ENCODE assay signal across 20 mouse cellular contexts in the genomic region with DNA sequence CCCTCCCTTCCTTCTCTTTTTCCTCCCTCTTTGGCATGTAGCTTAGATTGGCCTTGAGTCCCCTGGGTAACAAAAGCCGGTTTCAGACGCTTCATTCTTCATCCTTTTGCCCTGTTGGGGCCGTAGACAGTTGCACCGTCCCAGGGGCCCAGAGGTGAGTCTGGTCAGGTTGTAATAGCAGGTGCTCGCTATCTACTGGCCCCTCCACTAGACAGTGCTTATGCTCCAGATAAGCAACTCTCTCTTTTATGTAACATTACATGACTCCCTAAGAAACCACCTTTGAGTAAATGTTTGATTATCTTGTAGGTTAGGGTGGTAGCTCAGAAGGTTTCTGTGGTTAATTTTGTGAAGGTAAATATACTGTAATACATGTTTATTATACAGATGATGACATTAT. TPM values are rescaled to one million over a fixed set of nuclear protein-coding genes. Genes with fewer than 3 reads are reported as not detected.
DNase-seq lines count a peak whose midpoint lies in the region; ATAC-seq and TF ChIP-seq lines count a peak whose summit lies in the region.
"Had no signal": no experiment of that assay in that cellular context is flagged by ENCODE, and none has a peak within 500 bp of the region (broad histone marks: within the 10 kb centered on the region; RNA-seq: fewer than 3 reads in every experiment).

No protein-coding gene starts in this region.

- H3K9ac ChIP-seq in liver, embryonic 13.5 days = no peak overlapping the region
- no peak overlapping the region for H3K9ac ChIP-seq in liver, postnatal 0 days (replicated peaks)
- H3K9ac ChIP-seq: embryonic facial prominence, embryonic 12.5 days; forebrain, embryonic 13.5 days; forebrain, embryonic 15.5 days; forebrain, postnatal 0 days had no signal

- no peaks in the 10 kb centered on the region for H3K9me3 ChIP-seq in liver, embryonic 13.5 days (replicated peaks)
- no peaks in the 10 kb centered on the region for H3K9me3 ChIP-seq in liver, postnatal 0 days (ENCODE audit: low read length)
- H3K9me3 ChIP-seq: embryonic facial prominence, embryonic 10.5 days; embryonic facial prominence, embryonic 12.5 days; forebrain, embryonic 13.5 days; forebrain, embryonic 15.5 days had no signal

- peak; percentile 57; the same call in 1 of the 2 replicates for ATAC-seq in liver, embryonic 13.5 days (ENCODE audit: low read depth)
- ATAC-seq in liver, postnatal 0 days = no peak
- ATAC-seq in megakaryocyte progenitor cell, adult 5-6 weeks (replicated peaks; ENCODE audit: poor library complexity) = 0 out of 2 replicates have a peak, but pooled peaks have one; percentile 42
- ATAC-seq: activated CD4-positive, CD25-positive, alpha-beta regulatory T cell, adult 4 months; forebrain, embryonic 13.5 days; forebrain, embryonic 15.5 days; forebrain, postnatal 0 days; Patski had no signal

- no peak for TF ChIP-seq EP300 in liver, postnatal 0 days (IDR thresholded peaks at IDR 0.05; ENCODE audit: low read depth)

- peaks cover 14% of the 10 kb centered on the region for H3K4me1 ChIP-seq in liver, embryonic 13.5 days (replicated peaks)
- 0 out of 2 replicates have a peak, but pooled peaks cover 2% of the 10 kb centered on the region for H3K4me1 ChIP-seq in liver, postnatal 0 days (ENCODE audit: insufficient read depth)
- H3K4me1 ChIP-seq: embryonic facial prominence, embryonic 10.5 days; embryonic facial prominence, embryonic 12.5 days; forebrain, embryonic 13.5 days; forebrain, embryonic 15.5 days had no signal

- H3K36me3 ChIP-seq in liver, embryonic 13.5 days = 0 out of 2 replicates have a peak, but pooled peaks cover 3% of the 10 kb centered on the region
- H3K36me3 ChIP-seq in liver, postnatal 0 days (replicated peaks; ENCODE audit: insufficient read depth, low read length) = no peaks in the 10 kb centered on the region
- H3K36me3 ChIP-seq: embryonic facial prominence, embryonic 10.5 days; embryonic facial prominence, embryonic 12.5 days; forebrain, embryonic 15.5 days had no signal

- no peak for TF ChIP-seq CTCF in liver, postnatal 0 days (IDR thresholded peaks at IDR 0.05; ENCODE audit: low read depth)

- H3K27me3 ChIP-seq in liver, embryonic 13.5 days = no peaks in the 10 kb centered on the region
- H3K27me3 ChIP-seq in liver, postnatal 0 days (ENCODE audit: insufficient read depth, low read length) = no peaks in the 10 kb centered on the region
- H3K27me3 ChIP-seq: embryonic facial prominence, embryonic 12.5 days; forebrain, embryonic 13.5 days; forebrain, embryonic 15.5 days; Patski had no signal

- H3K27ac ChIP-seq in liver, embryonic 13.5 days = no peak overlapping the region
- no peak overlapping the region for H3K27ac ChIP-seq in liver, postnatal 0 days (ENCODE audit: low read depth)
- H3K27ac ChIP-seq: embryonic facial prominence, embryonic 10.5 days; embryonic facial prominence, embryonic 12.5 days; forebrain, embryonic 13.5 days; forebrain, embryonic 15.5 days had no signal

- WGBS in liver, embryonic 13.5 days (ENCODE audit: insufficient replicate concordance) = 47% methylated on average over 5 of the region's 5 CpGs
- WGBS in liver, postnatal 0 days (ENCODE audit: insufficient replicate concordance) = 60% methylated on average over 5 of the region's 5 CpGs

- no peak for DNase-seq in liver, embryonic 13.5 days
- no peak for DNase-seq in liver, postnatal 0 days
- DNase-seq in ovary, postnatal 14 days (ENCODE audit: low spot score) = no peak
- no peak for DNase-seq in right cerebral cortex, adult 2 months (ENCODE audit: low spot score in 2 of 2)
- DNase-seq: adrenal gland, adult 8-10 months; adrenal gland, postnatal 14 days; adrenal gland, postnatal 36 days; cerebellum, adult 11-12 months; cerebellum, adult 2 months; cerebellum, adult 9-10 months; cerebellum, postnatal 10 days; cerebellum, postnatal 25 days; forebrain, postnatal 0 days had no signal

- H3K4me2 ChIP-seq in liver, embryonic 13.5 days = no peak overlapping the region
- no peak overlapping the region for H3K4me2 ChIP-seq in liver, postnatal 0 days (ENCODE audit: low read depth, low read length)
- H3K4me2 ChIP-seq: embryonic facial prominence, embryonic 12.5 days; forebrain, embryonic 13.5 days; forebrain, embryonic 15.5 days had no signal

- no peak overlapping the region for H3K4me3 ChIP-seq in liver, embryonic 13.5 days (replicated peaks)
- no peak overlapping the region for H3K4me3 ChIP-seq in liver, postnatal 0 days (ENCODE audit: low read depth, low read length)
- H3K4me3 ChIP-seq: embryonic facial prominence, embryonic 10.5 days; embryonic facial prominence, embryonic 12.5 days; forebrain, embryonic 13.5 days; forebrain, embryonic 15.5 days had no signal

RNA-seq across cellular contexts. Expression of gene Fbxw7, which starts 21.0 kb away (rescaled TPM):
- polyA plus RNA-seq in liver, embryonic 13.5 days (2015; fragmentation: Nextera tagmentation; extraction: Ambion mirVana) = 3.8 and 4.1 TPM in 2 replicates
- polyA plus RNA-seq in liver, postnatal 0 days (2015; fragmentation: Nextera tagmentation; extraction: Ambion mirVana) = 2.4 and 2.8 TPM in 2 replicates
- total RNA-seq in megakaryocyte progenitor cell, adult 5-6 weeks (2015) = 7.5 and 8.4 TPM in 2 replicates
- total RNA-seq in megakaryocyte progenitor cell, adult 5-6 weeks (2017) = 10.0 and 18.5 TPM in 2 replicates
